Mouse (Mus musculus) heart, postnatal 0 days (tissue): ENCODE measurements at regions not wholly inside any gene's neighbourhood (a gene's known extent, or its start where the extent isn't known, plus 50 kb on each side); places are given as distances from the start of the nearest gene placed in this dataset.
"Not testable (repeated sequence)": the region's sequence is repeated elsewhere in the genome, so short reads cannot be mapped to it uniquely, and the experiment has no call there.

Experiments
- CTCF ChIP-seq: IDR thresholded peaks from 2 replicates; pipeline ENCODE4 v1.5.1; 2016; ENCODE audit warnings: antibody characterized with exemption, control low read depth, low read depth
- EP300 ChIP-seq: IDR thresholded peaks from 2 replicates; pipeline ENCODE4 v1.6.1; 2016; ENCODE audit warnings: antibody characterized with exemption, low read depth

DNA sequence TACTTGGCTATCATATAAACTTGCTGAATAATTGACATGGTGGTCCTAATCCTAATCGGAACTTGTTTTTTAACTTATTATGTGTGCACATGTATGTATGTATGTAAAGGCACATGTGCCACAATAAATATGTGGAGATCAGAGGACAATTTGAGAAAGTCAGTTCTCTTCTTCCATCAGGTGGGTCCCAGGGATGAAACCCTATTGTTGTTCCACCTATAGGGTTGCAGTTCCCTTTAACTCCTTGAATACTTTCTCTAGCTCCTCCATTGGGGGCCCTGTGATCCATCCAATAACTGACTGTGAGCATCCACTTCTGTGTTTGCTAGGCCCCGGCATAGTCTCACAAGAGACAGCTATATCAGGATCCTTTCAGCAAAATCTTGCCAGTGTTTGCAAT lies 56.0 kb upstream of the Zcchc2 start:
- not testable (repeated sequence) for TF ChIP-seq CTCF, EP300
